Mouse (Mus musculus): ENCODE measurements around the gene Tacr2. TPM values are rescaled to one million over a fixed set of nuclear protein-coding genes. Genes with fewer than 3 reads are reported as not detected.

Tacr2 gene
- polyA plus RNA-seq (2012; rRNA removed), result 10.9 and 18.5 TPM in 2 replicates

GRCm38 (mm10) chr10:62252000-62252488 is at the start of gene Tacr2:
TSS of gene Tacr2 (plus strand) at chr10:62252438.

GRCm38 (mm10) chr10:62230708-62231394 is 21.4 kb upstream of the Tacr2 start, which contains the start of gene Tspan15:
TSS of gene Tspan15 (minus strand) at chr10:62231251.

Other genes with a start within 250 kb of the Tacr2 start
- 0.22 and 0.41 TPM in 2 replicates for gene Neurog3, start 119.3 kb upstream of the Tacr2 start, polyA plus RNA-seq (2012; rRNA removed)
- 6.3 and 6.7 TPM in 2 replicates for gene Fam241b, start 108.5 kb upstream of the Tacr2 start, polyA plus RNA-seq (2012; rRNA removed)
- 206 and 220 TPM in 2 replicates for gene Tspan15, start 21.2 kb upstream of the Tacr2 start, polyA plus RNA-seq (2012; rRNA removed)
- 44.0 and 48.6 TPM in 2 replicates for gene Hk1, start 127.5 kb downstream of the Tacr2 start, polyA plus RNA-seq (2012; rRNA removed)
- gene Hkdc1, start 170.1 kb downstream of the Tacr2 start, polyA plus RNA-seq (2012; rRNA removed), result 0.02 and 0.24 TPM in 2 replicates
- not detected in 2 replicates for gene 4930507D05Rik, start 197.1 kb downstream of the Tacr2 start, polyA plus RNA-seq (2012; rRNA removed)
- 4.4 and 5.9 TPM in 2 replicates for gene Supv3l1, start 197.3 kb downstream of the Tacr2 start, polyA plus RNA-seq (2012; rRNA removed)
- 1.4 and 2.5 TPM in 2 replicates for gene Vps26a, start 234.4 kb downstream of the Tacr2 start, polyA plus RNA-seq (2012; rRNA removed)

All from stomach, adult 2 months (tissue).